Mouse (Mus musculus): ENCODE results near the gene Prkn.

Gene Prkn

GRCm38 (mm10) chr17:11620770-11621169 lies 780.6 kb downstream of the Prkn start:
- in situ Hi-C loops (cut with MboI; ENCODE audit: unreplicated experiment in 2 of 2), result no loop called here

- in situ Hi-C loops (cut with MboI; ENCODE audit: unreplicated experiment in 2 of 2), result no loop called here
These were observed 781.3 kb downstream of the Prkn start for GRCm38 (mm10) chr17:11621492-11621891.

GRCm38 (mm10) chr17:11626306-11626705 lies 786.1 kb downstream of the Prkn start:
- in situ Hi-C loops (cut with MboI; ENCODE audit: unreplicated experiment in 2 of 2), result no loop called here

- in situ Hi-C loops (cut with MboI; ENCODE audit: unreplicated experiment in 2 of 2), result no loop called here
These were observed 794.9 kb downstream of the Prkn start for GRCm38 (mm10) chr17:11635121-11635520.

- in situ Hi-C loops (cut with MboI; ENCODE audit: unreplicated experiment in 2 of 2), result no loop called here
These were observed 797.5 kb downstream of the Prkn start for GRCm38 (mm10) chr17:11637642-11638041.

- in situ Hi-C loops (cut with MboI; ENCODE audit: unreplicated experiment in 2 of 2), result no loop called here
These were observed 798.3 kb downstream of the Prkn start for GRCm38 (mm10) chr17:11638451-11638850.

GRCm38 (mm10) chr17:11639786-11640185 lies 799.6 kb downstream of the Prkn start:
- in situ Hi-C loops (cut with MboI; ENCODE audit: unreplicated experiment in 2 of 2), result no loop called here

GRCm38 (mm10) chr17:11642328-11642727 lies 802.1 kb downstream of the Prkn start:
- in situ Hi-C loops (cut with MboI; ENCODE audit: unreplicated experiment in 2 of 2), result no loop called here

GRCm38 (mm10) chr17:11644016-11644415 lies 803.8 kb downstream of the Prkn start:
- in situ Hi-C loops (cut with MboI; ENCODE audit: unreplicated experiment in 2 of 2), result no loop called here

GRCm38 (mm10) chr17:11644873-11645464 lies 804.8 kb downstream of the Prkn start:
- in situ Hi-C loops (cut with MboI; ENCODE audit: unreplicated experiment in 2 of 2), result no loop called here

- in situ Hi-C loops (cut with MboI; ENCODE audit: unreplicated experiment in 2 of 2), result no loop called here
These were observed 816.2 kb downstream of the Prkn start for GRCm38 (mm10) chr17:11656397-11656796.

- in situ Hi-C loops (cut with MboI; ENCODE audit: unreplicated experiment in 2 of 2), result no loop called here
These were observed 816.7 kb downstream of the Prkn start for GRCm38 (mm10) chr17:11656878-11657277.

GRCm38 (mm10) chr17:11661898-11662297 lies 821.7 kb downstream of the Prkn start:
- in situ Hi-C loops (cut with MboI; ENCODE audit: unreplicated experiment in 2 of 2), result no loop called here

GRCm38 (mm10) chr17:11663437-11663836 lies 823.3 kb downstream of the Prkn start:
- in situ Hi-C loops (cut with MboI; ENCODE audit: unreplicated experiment in 2 of 2), result no loop called here

GRCm38 (mm10) chr17:11664610-11665345 lies 824.6 kb downstream of the Prkn start:
- in situ Hi-C loops (cut with MboI; ENCODE audit: unreplicated experiment in 2 of 2), result no loop called here

GRCm38 (mm10) chr17:11679716-11680115 lies 839.5 kb downstream of the Prkn start:
- in situ Hi-C loops (cut with MboI; ENCODE audit: unreplicated experiment in 2 of 2), result no loop called here

GRCm38 (mm10) chr17:11680456-11680855 lies 840.3 kb downstream of the Prkn start:
- in situ Hi-C loops (cut with MboI; ENCODE audit: unreplicated experiment in 2 of 2), result no loop called here

- in situ Hi-C loops (cut with MboI; ENCODE audit: unreplicated experiment in 2 of 2), result no loop called here
These were observed 841.7 kb downstream of the Prkn start for GRCm38 (mm10) chr17:11681825-11682372.

- in situ Hi-C loops (cut with MboI; ENCODE audit: unreplicated experiment in 2 of 2), result no loop called here
These were observed 864.8 kb downstream of the Prkn start for GRCm38 (mm10) chr17:11705005-11705404.

GRCm38 (mm10) chr17:11705761-11706160 lies 865.6 kb downstream of the Prkn start:
- in situ Hi-C loops (cut with MboI; ENCODE audit: unreplicated experiment in 2 of 2), result no loop called here

- in situ Hi-C loops (cut with MboI; ENCODE audit: unreplicated experiment in 2 of 2), result no loop called here
These were observed 871.9 kb downstream of the Prkn start for GRCm38 (mm10) chr17:11712066-11712465.

GRCm38 (mm10) chr17:11719801-11720200 lies 879.6 kb downstream of the Prkn start:
- in situ Hi-C loops (cut with MboI; ENCODE audit: unreplicated experiment in 2 of 2), result no loop called here

Data from v-Abl transformed pro-B cells (cell line).